Mouse (Mus musculus): ENCODE data around the gene Dnajb4. TPM values are rescaled to one million over a fixed set of nuclear protein-coding genes. Genes with fewer than 3 reads are reported as not detected.

Dnajb4 gene
- polyA plus RNA-seq, 1 experiment: not detected

DNA sequence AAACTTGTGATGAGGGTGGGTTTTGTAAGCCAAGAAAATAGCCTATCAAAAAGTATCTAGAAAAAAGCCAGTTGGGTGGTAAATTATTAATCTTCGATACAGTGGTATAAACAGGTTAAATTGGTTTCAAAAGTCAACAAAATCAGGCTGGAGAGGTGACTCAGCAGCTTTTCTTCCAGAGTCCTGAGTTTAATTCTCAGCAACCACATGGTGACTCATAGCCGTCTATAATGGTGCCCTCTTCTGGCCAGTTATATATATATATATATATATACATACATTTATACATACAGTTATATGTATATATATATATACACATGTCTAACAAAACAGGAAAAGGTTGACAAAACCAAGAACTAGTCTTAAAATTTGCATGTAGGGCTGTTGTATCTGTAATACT is 28.7 kb upstream of the Dnajb4 start:
- TF ChIP-seq POLR2A (IDR thresholded peaks at IDR 0.05; ENCODE audit: insufficient read depth, low read depth, low read length) (no peak), CTCF (IDR thresholded peaks at IDR 0.05; ENCODE audit: insufficient read depth, low read depth, low read length) (no peak)
- Histone ChIP-seq H3K4me3 (ENCODE audit: insufficient read depth, low read depth, low read length) (no peak overlapping the region), H3K27ac (ENCODE audit: insufficient read depth, low read depth, low read length) (no peak overlapping the region), H3K4me1 (ENCODE audit: control insufficient read depth, insufficient read depth, low read length) (no peaks in the 10 kb centered on the region)
- WGBS: 47% methylated on average over 2 of the region's 2 CpGs

DNA sequence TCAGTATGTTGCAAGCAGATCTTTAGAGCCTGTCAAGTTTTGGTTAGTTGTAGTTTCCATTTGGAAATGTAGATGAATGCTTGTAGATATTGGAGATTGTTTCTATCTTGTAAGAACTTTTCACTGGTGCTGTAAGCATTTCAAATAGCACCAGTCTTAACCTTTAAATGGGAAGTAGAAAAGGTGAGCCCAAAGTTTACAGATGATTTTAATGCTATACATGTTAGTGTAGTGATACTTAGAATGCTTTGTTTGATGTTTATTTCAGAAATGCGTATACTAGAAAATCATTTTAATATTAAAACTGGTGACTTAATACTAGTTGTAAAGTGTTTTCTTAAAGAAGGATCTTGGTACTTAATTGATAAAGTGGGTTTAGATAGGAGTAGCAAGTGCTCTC is 25.7 kb upstream of the Dnajb4 start:
- TF ChIP-seq POLR2A (IDR thresholded peaks at IDR 0.05; ENCODE audit: insufficient read depth, low read depth, low read length) (no peak), CTCF (IDR thresholded peaks at IDR 0.05; ENCODE audit: insufficient read depth, low read depth, low read length) (no peak)
- no peak overlapping the region for H3K27ac ChIP-seq (ENCODE audit: insufficient read depth, low read depth, low read length)
- no peaks in the 10 kb centered on the region for H3K4me1 ChIP-seq (ENCODE audit: control insufficient read depth, insufficient read depth, low read length)
- H3K4me3 ChIP-seq (ENCODE audit: insufficient read depth, low read depth, low read length): no peak overlapping the region
- WGBS: 97% methylated on average over 1 of the region's 1 CpGs

DNA sequence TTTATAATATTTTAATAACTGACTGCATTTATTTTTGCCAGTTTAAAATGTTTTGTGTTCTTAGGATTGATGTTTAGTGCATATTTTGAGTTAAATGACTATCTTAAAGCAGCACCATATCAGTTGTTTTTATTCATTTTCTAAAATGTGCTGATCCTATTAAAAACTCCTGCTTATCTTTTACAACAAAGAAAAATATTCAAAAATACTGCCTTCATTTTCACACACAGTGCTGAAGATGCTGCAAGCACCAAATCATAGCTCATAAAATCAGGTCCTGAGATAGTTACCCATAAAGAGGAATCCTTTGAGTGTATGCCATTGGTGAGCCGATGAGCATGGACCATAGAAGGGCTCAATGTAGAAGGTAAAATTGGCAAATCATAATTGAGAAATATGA is 25.1 kb upstream of the Dnajb4 start:
- TF ChIP-seq CTCF (IDR thresholded peaks at IDR 0.05; ENCODE audit: insufficient read depth, low read depth, low read length): no peak
- Histone ChIP-seq H3K4me1 (ENCODE audit: control insufficient read depth, insufficient read depth, low read length) (no peaks in the 10 kb centered on the region), H3K4me3 (ENCODE audit: insufficient read depth, low read depth, low read length) (no peak overlapping the region), H3K27ac (ENCODE audit: insufficient read depth, low read depth, low read length) (no peak overlapping the region)
- WGBS: 98% methylated on average over 1 of the region's 1 CpGs

DNA sequence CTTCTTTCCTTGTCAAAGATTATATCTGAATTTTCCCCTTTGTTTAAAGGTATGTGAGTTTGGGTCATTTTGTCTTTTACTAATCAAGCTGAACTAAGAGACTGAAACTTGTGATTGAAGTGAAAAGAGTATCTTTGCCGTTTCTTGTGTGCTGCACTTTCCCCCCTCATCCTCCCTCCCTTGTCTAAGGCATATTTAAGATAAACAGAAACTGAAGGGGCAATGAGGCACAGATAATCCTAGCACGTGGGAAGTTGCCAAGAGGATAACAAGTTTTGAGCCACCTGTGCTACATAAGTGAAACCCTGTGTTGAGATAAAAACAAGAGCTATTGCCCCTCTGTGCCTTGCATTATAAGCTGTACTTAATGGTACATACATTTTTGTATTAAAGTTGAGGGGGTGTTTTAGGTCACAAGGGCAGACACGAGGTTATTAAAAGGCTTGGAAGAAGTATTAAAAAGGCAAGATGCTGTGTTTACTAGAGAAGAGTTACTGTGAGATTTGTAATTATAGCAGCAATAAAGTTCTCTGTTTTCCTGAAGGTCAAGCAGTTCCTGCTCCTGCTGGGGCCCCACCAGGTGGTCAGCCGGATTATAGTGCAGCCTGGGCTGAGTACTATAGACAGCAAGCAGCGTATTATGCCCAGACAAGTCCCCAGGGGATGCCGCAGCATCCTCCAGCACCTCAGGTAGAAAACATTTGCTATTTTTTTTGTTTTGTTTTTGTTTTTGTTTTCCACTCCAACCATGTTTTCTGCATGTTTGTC is 21.4 kb upstream of the Dnajb4 start:
- Histone ChIP-seq H3K4me1 (ENCODE audit: control insufficient read depth, insufficient read depth, low read length) (no peaks in the 10 kb centered on the region), H3K27ac (ENCODE audit: insufficient read depth, low read depth, low read length) (no peak overlapping the region), H3K4me3 (ENCODE audit: insufficient read depth, low read depth, low read length) (no peak overlapping the region)
- WGBS: 55% methylated on average over 6 of the region's 6 CpGs
- no peak for TF ChIP-seq POLR2A (IDR thresholded peaks at IDR 0.05; ENCODE audit: insufficient read depth, low read depth, low read length)
- no peak for TF ChIP-seq CTCF (IDR thresholded peaks at IDR 0.05; ENCODE audit: insufficient read depth, low read depth, low read length)

DNA sequence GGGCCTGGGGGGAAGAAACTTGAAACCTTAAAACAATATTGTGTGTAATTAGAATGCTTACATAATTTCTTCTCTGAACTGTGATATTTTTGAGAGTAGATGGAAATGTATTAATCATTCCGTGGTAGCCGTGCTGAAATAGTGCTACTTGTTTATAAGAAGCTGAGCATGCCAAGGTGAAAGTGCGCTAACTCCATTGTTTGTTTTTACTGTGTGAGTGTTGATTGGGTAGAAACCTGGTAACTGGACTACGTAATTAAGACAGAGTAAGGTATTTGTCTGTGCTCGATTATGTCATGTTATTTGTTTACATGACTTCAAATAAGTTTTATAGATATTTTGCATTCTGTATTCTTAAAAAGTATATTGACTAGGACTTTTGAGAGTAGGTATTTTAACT is 19.2 kb upstream of the Dnajb4 start:
- peaks cover 2% of the 10 kb centered on the region; the same call in 1 of the 2 replicates for H3K4me1 ChIP-seq (ENCODE audit: control insufficient read depth, insufficient read depth, low read length)
- no peak overlapping the region for H3K4me3 ChIP-seq (ENCODE audit: insufficient read depth, low read depth, low read length)
- WGBS: 85% methylated on average over 5 of the region's 5 CpGs
- TF ChIP-seq POLR2A (IDR thresholded peaks at IDR 0.05; ENCODE audit: insufficient read depth, low read depth, low read length) (no peak), CTCF (IDR thresholded peaks at IDR 0.05; ENCODE audit: insufficient read depth, low read depth, low read length) (no peak)
- H3K27ac ChIP-seq (ENCODE audit: insufficient read depth, low read depth, low read length): no peak overlapping the region

DNA sequence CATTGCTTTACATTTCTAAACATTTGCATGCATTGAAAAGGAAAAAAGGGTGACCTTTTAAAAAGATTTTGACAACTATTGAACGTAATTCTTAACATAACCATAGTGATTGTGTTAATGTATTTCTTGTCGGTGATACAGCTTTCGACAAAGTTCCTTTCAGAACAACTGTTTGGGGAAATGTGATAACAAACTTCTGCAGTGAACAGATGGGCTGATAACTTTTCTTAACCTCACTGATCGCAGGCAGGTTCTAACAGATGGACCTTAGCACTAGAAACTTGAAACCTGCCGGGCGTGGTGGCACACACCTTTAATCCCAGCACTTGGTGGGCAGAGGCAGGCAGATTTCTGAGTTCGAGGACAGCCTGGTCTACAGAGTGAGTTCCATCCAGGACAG is 18.7 kb upstream of the Dnajb4 start:
- H3K4me3 ChIP-seq (ENCODE audit: insufficient read depth, low read depth, low read length): no peak overlapping the region
- no peak overlapping the region for H3K27ac ChIP-seq (ENCODE audit: insufficient read depth, low read depth, low read length)
- WGBS: 93% methylated on average over 7 of the region's 7 CpGs
- TF ChIP-seq POLR2A (IDR thresholded peaks at IDR 0.05; ENCODE audit: insufficient read depth, low read depth, low read length) (no peak), CTCF (IDR thresholded peaks at IDR 0.05; ENCODE audit: insufficient read depth, low read depth, low read length) (no peak)
- peaks cover 2% of the 10 kb centered on the region; the same call in 1 of the 2 replicates for H3K4me1 ChIP-seq (ENCODE audit: control insufficient read depth, insufficient read depth, low read length)

DNA sequence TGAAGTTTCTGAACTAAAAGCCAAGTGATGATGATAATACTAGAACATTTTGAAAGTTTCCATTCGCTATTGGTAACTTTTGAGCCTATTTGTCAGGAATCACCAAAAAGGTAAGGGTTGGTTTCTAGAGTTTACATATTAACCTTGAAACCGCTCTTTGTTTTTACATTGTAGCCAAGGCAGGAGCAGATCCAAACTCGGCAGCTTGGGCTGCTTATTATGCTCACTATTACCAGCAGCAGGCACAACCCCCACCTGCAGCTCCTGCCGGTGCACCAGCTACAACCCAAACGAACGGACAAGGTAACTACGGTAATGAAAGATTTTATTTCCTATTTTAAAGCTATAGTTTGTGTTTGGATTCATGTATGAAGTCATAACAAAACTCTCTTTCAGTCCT is 15.8 kb upstream of the Dnajb4 start:
- 79% methylated on average over 7 of the region's 7 CpGs for WGBS
- no peak for TF ChIP-seq CTCF (IDR thresholded peaks at IDR 0.05; ENCODE audit: insufficient read depth, low read depth, low read length)
- no peak for TF ChIP-seq POLR2A (IDR thresholded peaks at IDR 0.05; ENCODE audit: insufficient read depth, low read depth, low read length)
- H3K4me1 ChIP-seq (ENCODE audit: control insufficient read depth, insufficient read depth, low read length): peaks cover 2% of the 10 kb centered on the region; the same call in 1 of the 2 replicates
- H3K27ac ChIP-seq (ENCODE audit: insufficient read depth, low read depth, low read length): no peak overlapping the region
- no peak overlapping the region for H3K4me3 ChIP-seq (ENCODE audit: insufficient read depth, low read depth, low read length)

DNA sequence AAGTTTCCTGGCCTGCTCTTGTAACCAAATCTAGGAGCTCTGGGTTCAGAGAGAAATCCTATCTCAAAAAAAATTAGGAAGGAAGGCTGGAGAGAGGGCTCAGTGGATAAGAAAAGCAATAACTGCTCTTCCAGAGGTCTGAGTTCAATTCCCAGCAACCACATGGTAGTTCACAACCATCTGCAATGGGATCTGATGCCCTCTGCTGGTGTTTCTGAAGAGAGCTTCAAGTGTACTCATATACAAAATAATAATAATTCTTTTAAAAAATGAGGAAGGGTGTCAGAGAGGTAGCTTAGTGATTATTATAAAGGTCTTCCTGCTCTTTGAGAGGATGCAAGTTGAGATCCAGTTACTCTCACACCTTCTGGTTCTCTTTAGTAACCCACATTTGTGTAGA is 14.8 kb upstream of the Dnajb4 start:
- Histone ChIP-seq H3K27ac (ENCODE audit: insufficient read depth, low read depth, low read length) (no peak overlapping the region), H3K4me3 (ENCODE audit: insufficient read depth, low read depth, low read length) (no peak overlapping the region), H3K4me1 (ENCODE audit: control insufficient read depth, insufficient read depth, low read length) (peaks cover 2% of the 10 kb centered on the region; the same call in 1 of the 2 replicates)
- no peak for TF ChIP-seq CTCF (IDR thresholded peaks at IDR 0.05; ENCODE audit: insufficient read depth, low read depth, low read length)
- TF ChIP-seq POLR2A (IDR thresholded peaks at IDR 0.05; ENCODE audit: insufficient read depth, low read depth, low read length): no peak

DNA sequence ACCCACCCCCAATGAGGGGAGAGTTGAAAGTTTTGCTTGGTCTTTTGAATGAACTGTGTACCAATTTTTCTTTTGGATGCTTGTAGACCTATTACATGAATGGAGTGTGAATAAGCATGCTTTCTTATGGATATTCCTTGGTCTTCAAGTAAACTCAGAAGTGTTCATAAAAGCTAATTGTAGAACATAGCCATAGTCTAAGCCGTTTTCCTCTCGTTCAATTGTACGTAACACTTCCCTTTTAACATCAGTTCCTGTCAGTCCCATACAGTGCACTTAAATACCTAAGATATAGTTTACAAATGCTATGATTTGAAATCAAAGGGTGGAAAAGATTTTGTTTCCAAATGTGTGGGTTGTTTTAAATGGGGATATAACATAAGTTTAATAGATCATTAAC is 3.3 kb upstream of the Dnajb4 start:
- no peak overlapping the region for H3K4me3 ChIP-seq (ENCODE audit: insufficient read depth, low read depth, low read length)
- TF ChIP-seq POLR2A (IDR thresholded peaks at IDR 0.05; ENCODE audit: insufficient read depth, low read depth, low read length): no peak
- no peak for TF ChIP-seq CTCF (IDR thresholded peaks at IDR 0.05; ENCODE audit: insufficient read depth, low read depth, low read length)
- 20% methylated on average over 3 of the region's 3 CpGs for WGBS
- peaks cover 7% of the 10 kb centered on the region for H3K4me1 ChIP-seq (ENCODE audit: control insufficient read depth, insufficient read depth, low read length)
- no peak overlapping the region for H3K27ac ChIP-seq (ENCODE audit: insufficient read depth, low read depth, low read length)
